Mouse (Mus musculus) liver, embryonic 12.5 days (tissue): Measurements from ENCODE around the gene Abi3. TPM values are rescaled to one million over a fixed set of nuclear protein-coding genes. Genes with fewer than 3 reads are reported as not detected.

Experiments used
- ATAC-seq: fragments of 200-750 bp; cut with Nextera tagmentation; 2 replicates; pipeline ENCODE4 v1.8.0; 2017; ENCODE audit warnings: moderate number of reproducible peaks, mild to moderate bottlenecking, moderate library complexity
- H3K27ac ChIP-seq: fragments of 300-500 bp; sonication (generic); 2 replicates; pipeline ENCODE4 v1.5.1; 2016; ENCODE audit warnings: mild to moderate bottlenecking
- H3K27me3 ChIP-seq: fragments of 300-500 bp; sonication (generic); replicated peaks from 2 replicates; pipeline ENCODE4 v1.6.1; 2016; ENCODE audit warnings: mild to moderate bottlenecking, moderate library complexity
- H3K36me3 ChIP-seq: fragments of 300-500 bp; sonication (generic); 2 replicates; pipeline ENCODE4 v1.6.1; 2016; ENCODE audit warnings: mild to moderate bottlenecking, moderate library complexity
- H3K4me1 ChIP-seq: fragments of 300-500 bp; sonication (generic); 2 replicates; pipeline ENCODE4 v1.6.1; 2016
- H3K4me2 ChIP-seq: fragments of 300-500 bp; sonication (generic); 2 replicates; pipeline ENCODE4 v1.6.1; 2016; ENCODE audit warnings: mild to moderate bottlenecking, moderate library complexity
- H3K4me3 ChIP-seq: fragments of 300-500 bp; sonication (generic); 2 replicates; pipeline ENCODE4 v1.5.1; 2016; ENCODE audit warnings: mild to moderate bottlenecking, moderate library complexity
- H3K9ac ChIP-seq: fragments of 300-500 bp; sonication (generic); 2 replicates; pipeline ENCODE4 v1.6.1; 2016; ENCODE audit warnings: mild to moderate bottlenecking, moderate library complexity
- H3K9me3 ChIP-seq: fragments of 300-500 bp; sonication (generic); replicated peaks from 2 replicates; pipeline ENCODE4 v1.6.1; 2016; ENCODE audit warnings: mild to moderate bottlenecking, moderate library complexity
- WGBS: fragments of 180-500 bp; shearing (Covaris S2); methylation state at CpG from one replicate; pipeline ENCODE4 v1.1.7; 2016; ENCODE audit not compliant: insufficient replicate concordance; 5-methylcytosine and 5-hydroxymethylcytosine counted together
- polyA plus RNA-seq: library from polyadenylated mRNA; unstranded; fragments of >200 nt; fragmentation: Nextera tagmentation; extraction: Ambion mirVana; gene quantifications from 2 replicates; pipeline ENCODE4 v1.2.1, GENCODE M21; 2016

The Abi3 gene
- polyA plus RNA-seq, 1 experiment from 2014 or later = 7.6 TPM

DNA sequence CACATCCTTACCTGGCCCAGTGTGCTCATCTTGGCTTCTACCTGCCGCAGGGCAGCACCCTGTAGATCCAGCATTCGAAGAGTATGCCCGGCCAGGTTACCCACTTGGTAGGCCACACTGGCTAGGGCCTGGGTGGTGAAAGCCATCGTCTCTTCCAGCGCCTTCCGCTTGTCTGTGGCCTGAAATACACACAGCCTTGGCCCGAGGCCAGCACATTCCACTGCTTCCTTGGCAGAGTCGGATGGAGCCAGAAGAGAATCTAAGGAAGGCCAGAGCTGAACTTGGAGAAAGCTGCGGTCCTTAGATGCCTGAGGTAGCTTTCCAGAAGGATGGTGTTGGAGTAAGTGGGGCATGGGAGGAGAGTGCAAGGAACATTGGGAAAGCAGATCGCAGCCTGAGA, 5.2 kb downstream of the Abi3 start, which contains the start of gene Gngt2:
TSS of gene Gngt2 (plus strand) at position 158 of the 400 bp plus-strand sequence.
- 78% methylated on average over 10 of the region's 10 CpGs for WGBS
- peaks cover 62% of the 10 kb centered on the region for H3K27me3 ChIP-seq
- H3K4me1 ChIP-seq = peaks cover 77% of the 10 kb centered on the region
- peak within 1 kb of the TSS; percentile 57 for H3K27ac ChIP-seq
- no peak within 1 kb of the TSS for H3K9ac ChIP-seq
- no peak for ATAC-seq
- H3K9me3 ChIP-seq = no peaks in the 10 kb centered on the region
- H3K4me2 ChIP-seq = peak within 1 kb of the TSS; percentile 64; the same call in 1 of the 2 replicates
- H3K36me3 ChIP-seq = no peaks in the 10 kb centered on the region
- H3K4me3 ChIP-seq = no peak within 1 kb of the TSS

GRCm38 (mm10) chr11:95836433-95836832, 5.8 kb downstream of the Abi3 start:
- no peak overlapping the region for H3K4me2 ChIP-seq
- peaks cover 64% of the 10 kb centered on the region for H3K27me3 ChIP-seq
- H3K4me3 ChIP-seq = no peak overlapping the region
- 76% methylated on average over 6 of the region's 6 CpGs for WGBS
- peaks cover 74% of the 10 kb centered on the region for H3K4me1 ChIP-seq
- H3K9ac ChIP-seq = no peak overlapping the region
- ATAC-seq = no peak
- H3K36me3 ChIP-seq = no peaks in the 10 kb centered on the region; the same call in 1 of the 2 replicates
- no peaks in the 10 kb centered on the region for H3K9me3 ChIP-seq
- H3K27ac ChIP-seq = no peak overlapping the region

GRCm38 (mm10) chr11:95835832-95836231, 6.4 kb downstream of the Abi3 start:
- Histone ChIP-seq H3K4me2 (peak overlapping the region; percentile 64), H3K27ac (peak overlapping the region; percentile 79), H3K36me3 (peaks cover 4% of the 10 kb centered on the region), H3K9ac (peak overlapping the region; percentile 58), H3K4me3 (no peak overlapping the region), H3K9me3 (no peaks in the 10 kb centered on the region), H3K27me3 (peaks cover 64% of the 10 kb centered on the region), H3K4me1 (peaks cover 74% of the 10 kb centered on the region)
- 24% methylated on average over 6 of the region's 6 CpGs for WGBS
- ATAC-seq = no peak

DNA sequence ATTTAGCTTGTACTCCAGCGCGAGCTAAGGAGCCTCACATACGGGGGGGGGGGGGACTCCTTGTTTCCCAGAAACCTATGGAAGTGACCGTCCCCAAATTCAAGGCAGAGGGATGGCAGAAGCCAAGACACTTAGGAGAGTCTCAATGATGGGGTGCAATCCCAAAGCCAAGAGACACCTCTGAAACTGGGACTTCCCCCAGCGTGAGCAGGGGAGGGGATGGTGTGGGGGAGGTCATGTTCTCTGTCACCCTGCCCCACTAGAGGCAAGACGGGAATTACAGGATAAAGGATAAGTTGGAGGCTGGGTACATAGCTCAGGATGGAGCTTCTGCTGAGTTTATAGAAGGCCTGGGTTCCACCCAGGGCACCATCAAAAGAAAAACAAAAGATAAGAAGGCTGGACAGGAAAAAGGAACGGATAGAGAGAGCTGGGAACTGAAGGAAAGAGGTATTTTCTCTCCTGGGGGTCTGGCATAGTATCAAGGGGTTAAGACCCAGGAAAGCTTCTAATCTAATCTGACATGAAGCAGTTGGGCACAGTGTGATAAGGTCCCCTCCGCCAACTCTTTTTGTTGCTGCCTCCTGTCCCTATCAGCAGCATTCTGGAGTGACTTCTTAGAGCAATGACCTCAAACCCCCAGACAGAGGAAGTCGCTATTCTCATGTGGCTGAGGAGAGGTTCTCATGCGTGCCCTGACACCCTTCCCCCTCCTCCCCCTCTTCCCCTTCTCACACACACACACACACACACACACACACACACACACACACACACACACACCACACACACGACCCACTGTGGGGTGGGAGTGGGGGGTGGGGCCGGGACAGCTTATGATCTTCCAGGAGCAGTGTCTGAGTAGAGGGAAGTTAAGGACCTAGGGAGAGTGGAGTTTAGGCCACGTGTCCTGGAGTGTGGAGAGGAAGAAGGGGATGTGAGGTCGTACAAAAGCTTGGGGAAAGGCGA, 7.2 kb downstream of the Abi3 start:
- 4% methylated on average over 15 of the region's 15 CpGs for WGBS
- H3K9ac ChIP-seq = peak overlapping the region; percentile 58
- peak overlapping the region; percentile 31 for H3K4me3 ChIP-seq
- peak overlapping the region; percentile 64 for H3K4me2 ChIP-seq
- peak overlapping the region; percentile 79 for H3K27ac ChIP-seq
- H3K4me1 ChIP-seq = peaks cover 78% of the 10 kb centered on the region
- no peaks in the 10 kb centered on the region for H3K9me3 ChIP-seq
- peak; percentile 83 for ATAC-seq
- peaks cover 67% of the 10 kb centered on the region for H3K27me3 ChIP-seq
- peaks cover 9% of the 10 kb centered on the region for H3K36me3 ChIP-seq

DNA sequence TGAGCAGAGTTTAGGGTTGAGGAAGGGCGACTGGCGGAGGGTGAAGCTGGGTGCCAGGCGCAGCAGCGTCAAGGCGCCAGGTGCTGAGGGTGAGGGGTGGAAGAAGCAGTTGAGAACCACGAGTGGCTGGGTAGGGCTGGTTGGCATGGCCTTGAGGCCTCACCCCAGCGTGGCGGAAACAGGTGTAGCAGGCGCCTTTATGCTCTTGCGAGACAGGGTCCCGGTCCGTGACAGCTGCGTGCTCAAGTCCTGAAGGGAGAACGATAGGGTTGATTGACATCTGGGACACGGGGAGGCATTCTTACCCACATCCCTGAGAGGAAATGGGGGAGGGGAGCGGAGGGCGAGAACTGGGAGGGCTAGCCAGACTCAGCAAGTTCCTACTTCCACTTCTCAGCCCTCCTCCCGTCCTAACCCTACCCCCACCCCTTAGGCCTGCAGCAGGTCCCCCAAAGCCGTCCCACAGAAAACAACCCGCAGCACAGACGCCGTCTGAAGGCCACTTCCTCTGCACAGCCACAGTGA, 8.1 kb downstream of the Abi3 start:
- Histone ChIP-seq H3K27ac (peak overlapping the region; percentile 79), H3K9me3 (no peaks in the 10 kb centered on the region), H3K36me3 (peaks cover 12% of the 10 kb centered on the region), H3K27me3 (peaks cover 75% of the 10 kb centered on the region), H3K9ac (peak overlapping the region; percentile 58), H3K4me3 (peak overlapping the region; percentile 31), H3K4me2 (peak overlapping the region; percentile 64), H3K4me1 (peaks cover 84% of the 10 kb centered on the region)
- WGBS = 2% methylated on average over 22 of the region's 22 CpGs
- ATAC-seq = peak; percentile 27

DNA sequence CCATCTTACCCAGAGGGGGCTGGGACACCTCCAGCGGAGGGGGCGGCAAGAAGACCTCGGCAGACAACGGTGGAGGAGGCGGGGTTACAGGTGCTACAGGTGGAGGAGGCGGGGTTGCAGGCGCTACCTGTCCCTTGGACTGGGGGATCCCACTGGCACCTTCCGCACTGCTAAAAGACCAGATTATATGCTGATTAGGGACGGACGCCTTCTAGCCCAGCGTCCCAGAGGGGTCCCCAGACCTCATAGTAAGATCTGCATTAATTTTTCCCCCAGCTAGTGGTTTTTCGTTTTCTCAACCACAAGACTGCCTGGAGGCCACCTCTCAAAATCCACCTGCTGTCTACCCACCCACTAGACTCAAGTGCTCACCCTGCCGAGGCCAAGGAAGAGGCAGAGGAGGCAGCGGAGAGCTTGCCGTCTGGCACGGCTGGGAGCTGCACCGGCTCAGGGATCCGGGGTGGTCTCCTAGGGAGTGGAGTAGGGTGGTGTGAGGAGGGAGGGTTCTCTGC, 8.6 kb downstream of the Abi3 start:
- H3K4me1 ChIP-seq = peaks cover 84% of the 10 kb centered on the region
- peak overlapping the region; percentile 64 for H3K4me2 ChIP-seq
- peak overlapping the region; percentile 58; the same call in 1 of the 2 replicates for H3K9ac ChIP-seq
- no peaks in the 10 kb centered on the region for H3K9me3 ChIP-seq
- 13% methylated on average over 18 of the region's 18 CpGs for WGBS
- peak; percentile 9; the same call in 1 of the 2 replicates for ATAC-seq
- H3K27ac ChIP-seq = no peak overlapping the region
- H3K36me3 ChIP-seq = peaks cover 12% of the 10 kb centered on the region
- H3K27me3 ChIP-seq = peaks cover 81% of the 10 kb centered on the region
- peak overlapping the region; percentile 31 for H3K4me3 ChIP-seq

- H3K27ac ChIP-seq = no peak overlapping the region
- H3K4me3 ChIP-seq = no peak overlapping the region
- no peaks in the 10 kb centered on the region for H3K9me3 ChIP-seq
- peaks cover 84% of the 10 kb centered on the region for H3K4me1 ChIP-seq
- no peak overlapping the region for H3K9ac ChIP-seq
- peaks cover 12% of the 10 kb centered on the region for H3K36me3 ChIP-seq
- ATAC-seq = no peak
- peak overlapping the region; percentile 64 for H3K4me2 ChIP-seq
- peaks cover 85% of the 10 kb centered on the region for H3K27me3 ChIP-seq
- 45% methylated on average over 8 of the region's 8 CpGs for WGBS
Observed at GRCm38 (mm10) chr11:95833006-95833570, 9.2 kb downstream of the Abi3 start.

DNA sequence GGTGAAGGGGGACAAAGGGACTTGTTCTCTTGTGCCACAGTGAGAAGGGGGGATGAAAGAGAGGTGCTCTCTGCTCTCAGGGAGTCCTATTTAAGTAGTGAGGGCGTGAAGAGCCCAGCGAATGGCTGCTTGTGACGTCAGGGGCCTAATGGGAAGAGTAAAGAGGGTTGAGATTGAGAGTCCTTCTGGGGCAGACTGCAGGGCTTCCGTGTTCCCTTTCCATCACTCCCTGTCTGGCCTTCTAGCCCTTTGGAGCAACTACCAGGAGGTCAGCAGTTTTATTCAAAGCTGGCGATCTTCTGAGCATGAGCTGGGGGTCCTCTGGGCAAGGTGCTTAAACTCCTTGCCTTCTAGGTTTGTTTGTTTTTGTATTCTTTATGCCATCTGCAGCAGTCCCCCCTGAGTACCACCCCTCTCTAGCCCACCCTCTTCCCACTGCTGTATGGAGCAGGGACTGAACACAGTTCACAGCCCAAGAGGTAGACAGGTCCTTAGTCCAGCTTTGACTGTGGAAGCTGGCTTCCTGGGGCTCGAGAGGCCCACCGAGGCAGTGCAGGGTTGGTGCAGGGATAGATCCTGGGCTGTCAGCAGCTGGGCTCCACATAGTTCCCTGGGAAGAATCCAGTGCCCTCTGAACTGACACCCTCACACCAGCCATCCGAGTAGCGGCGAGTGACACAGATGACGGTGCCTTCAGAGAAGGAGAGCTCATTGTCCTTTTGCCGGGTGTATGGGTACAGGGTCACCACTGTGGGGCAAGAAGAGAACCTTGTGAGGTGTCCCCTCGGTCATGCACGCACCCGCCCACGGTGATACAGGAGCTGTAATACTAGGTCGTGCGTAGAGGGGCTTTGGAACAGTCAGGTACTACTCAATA, 9.9 kb downstream of the Abi3 start:
- Histone ChIP-seq H3K27me3 (peaks cover 86% of the 10 kb centered on the region), H3K4me1 (peaks cover 87% of the 10 kb centered on the region), H3K4me3 (no peak overlapping the region)

GRCm38 (mm10) chr11:95831641-95832040, 10.6 kb downstream of the Abi3 start:
- no peak for ATAC-seq
- peaks cover 81% of the 10 kb centered on the region for H3K27me3 ChIP-seq
- H3K9ac ChIP-seq = peak overlapping the region; percentile 47; the same call in 1 of the 2 replicates
- H3K4me1 ChIP-seq = peaks cover 87% of the 10 kb centered on the region
- H3K4me3 ChIP-seq = peak overlapping the region; percentile 41
- H3K9me3 ChIP-seq = no peaks in the 10 kb centered on the region
- no peak overlapping the region for H3K27ac ChIP-seq
- peaks cover 12% of the 10 kb centered on the region for H3K36me3 ChIP-seq
- peak overlapping the region; percentile 65 for H3K4me2 ChIP-seq
- WGBS = 8% methylated on average over 15 of the region's 15 CpGs

More for the DNA sequence above, 9.9 kb downstream of the Abi3 start:
- WGBS = 60% methylated on average over 18 of the region's 18 CpGs
- Histone ChIP-seq H3K9ac (no peak overlapping the region), H3K36me3 (peaks cover 12% of the 10 kb centered on the region), H3K9me3 (no peaks in the 10 kb centered on the region), H3K4me2 (no peak overlapping the region), H3K27ac (no peak overlapping the region)
- no peak for ATAC-seq

DNA sequence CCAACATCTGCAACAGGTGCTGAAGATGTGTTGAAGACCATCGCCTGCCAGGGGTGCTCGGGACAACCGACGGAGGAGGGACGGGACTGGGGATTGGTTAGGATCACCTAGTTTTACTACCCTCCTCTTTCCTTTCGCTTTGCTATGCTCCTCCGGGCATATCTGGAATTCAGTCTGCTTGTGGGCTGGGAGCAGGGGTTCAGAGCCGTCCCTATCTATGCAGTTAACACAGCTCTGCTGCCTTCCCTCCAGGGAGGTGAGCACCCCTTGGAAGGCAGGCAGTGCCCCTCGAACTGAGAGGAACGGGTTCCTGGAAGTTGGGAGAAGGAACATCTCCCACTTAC, 11.0 kb downstream of the Abi3 start:
- whole genome bisulfite sequencing = 2% methylated on average over 10 of the region's 10 CpGs
- Histone ChIP-seq H3K27me3 (peaks cover 81% of the 10 kb centered on the region), H3K4me1 (peaks cover 87% of the 10 kb centered on the region), H3K4me3 (peak overlapping the region; percentile 41), H3K27ac (no peak overlapping the region), H3K36me3 (peaks cover 12% of the 10 kb centered on the region), H3K4me2 (peak overlapping the region; percentile 65), H3K9me3 (no peaks in the 10 kb centered on the region), H3K9ac (peak overlapping the region; percentile 47)
- no peak for ATAC-seq
